Mouse (Mus musculus) hindlimb bud, embryonic 11.5 days (tissue): ENCODE measurements around the gene Tmcc2.

Source experiments
- DNase-seq: peaks from one replicate; pipeline ENCODE4 v3.0.0-alpha.2; 2012; ENCODE audit warnings: low read depth, low spot score; ENCODE audit errors: extremely low spot score

Tmcc2 gene

GRCm38 (mm10) chr1:132343191-132343590 is 47.9 kb downstream of the Tmcc2 start:
- no peak for DNase-seq

- no peak for DNase-seq
These were observed 48.6 kb downstream of the Tmcc2 start for GRCm38 (mm10) chr1:132342518-132342917.

GRCm38 (mm10) chr1:132341731-132342501 is 49.2 kb downstream of the Tmcc2 start:
- DNase-seq: no peak

- DNase-seq: no peak
These were observed 52.9 kb downstream of the Tmcc2 start for GRCm38 (mm10) chr1:132338027-132338660.

GRCm38 (mm10) chr1:132336921-132337320 is 54.2 kb downstream of the Tmcc2 start:
- no peak for DNase-seq

GRCm38 (mm10) chr1:132335378-132335965 is 55.6 kb downstream of the Tmcc2 start:
- no peak for DNase-seq

GRCm38 (mm10) chr1:132334178-132334801 is 56.8 kb downstream of the Tmcc2 start:
- no peak for DNase-seq

GRCm38 (mm10) chr1:132333675-132334141 is 57.4 kb downstream of the Tmcc2 start:
- DNase-seq: no peak

- no peak for DNase-seq
These were observed 57.9 kb downstream of the Tmcc2 start for GRCm38 (mm10) chr1:132333201-132333600.

- DNase-seq: no peak
These were observed 59.8 kb downstream of the Tmcc2 start for GRCm38 (mm10) chr1:132331283-132331682.

- DNase-seq: no peak
These were observed 60.7 kb downstream of the Tmcc2 start for GRCm38 (mm10) chr1:132330397-132330796.

GRCm38 (mm10) chr1:132329656-132330055 is 61.4 kb downstream of the Tmcc2 start:
- DNase-seq: no peak

GRCm38 (mm10) chr1:132328565-132328964 is 62.5 kb downstream of the Tmcc2 start:
- no peak for DNase-seq

GRCm38 (mm10) chr1:132327477-132327876 is 63.6 kb downstream of the Tmcc2 start:
- DNase-seq: no peak

GRCm38 (mm10) chr1:132326777-132327176 is 64.3 kb downstream of the Tmcc2 start:
- DNase-seq: no peak

- DNase-seq: no peak
These were observed 68.2 kb downstream of the Tmcc2 start for GRCm38 (mm10) chr1:132322711-132323542.

- DNase-seq: no peak
These were observed 69.1 kb downstream of the Tmcc2 start for GRCm38 (mm10) chr1:132321821-132322580.

GRCm38 (mm10) chr1:132319242-132319641 is 71.8 kb downstream of the Tmcc2 start:
- no peak for DNase-seq

GRCm38 (mm10) chr1:132317894-132318863 is 72.9 kb downstream of the Tmcc2 start:
- DNase-seq: no peak
